Mouse (Mus musculus) CH12.LX (cell line): ENCODE measurements around the gene Tmem216.

ENCODE experiments used
- CHD1 ChIP-seq: IDR thresholded peaks from 2 replicates; pipeline ENCODE4 v1.6.1; 2012; ENCODE audit warnings: low read depth, low read length, improper control_type of control experiment, inconsistent platforms
- CTCF ChIP-seq, 2 experiments: IDR thresholded peaks in 1 of 2; conservative IDR thresholded peaks in 1 of 2; 2 replicates each; pipeline ENCODE4 v1.5.1; 2011 to 2012; ENCODE audit warnings: low read depth in 2 of 2, low read length in 2 of 2, improper control_type of control experiment in 1 of 2, inconsistent platforms in 1 of 2, mild to moderate bottlenecking in 1 of 2, moderate library complexity in 1 of 2
- ELF1 ChIP-seq: IDR thresholded peaks from 2 replicates; pipeline ENCODE4 v1.6.1; 2014; ENCODE audit warnings: low read depth, mild to moderate bottlenecking, inconsistent platforms, low read length, improper control_type of control experiment
- MAX ChIP-seq: IDR thresholded peaks from 2 replicates; pipeline ENCODE4 v1.6.1; 2011; ENCODE audit warnings: low read length, improper control_type of control experiment
- MEF2A ChIP-seq: IDR thresholded peaks from 2 replicates; pipeline ENCODE4 v1.6.1; 2014; ENCODE audit warnings: low read depth, mild to moderate bottlenecking, inconsistent platforms, low read length, improper control_type of control experiment, borderline replicate concordance
- MXI1 ChIP-seq: IDR thresholded peaks from 2 replicates; pipeline ENCODE4 v1.6.1; 2011; ENCODE audit warnings: mild to moderate bottlenecking, low read depth, low read length, improper control_type of control experiment
- NRF1 ChIP-seq: IDR thresholded peaks from 2 replicates; pipeline ENCODE4 v1.6.1; 2014; ENCODE audit warnings: low read depth, mild to moderate bottlenecking, inconsistent platforms, low read length, improper control_type of control experiment, moderate library complexity
- POLR2A ChIP-seq: IDR thresholded peaks from 2 replicates; pipeline ENCODE4 v1.6.1; 2011; ENCODE audit warnings: low read depth, mild to moderate bottlenecking, improper control_type of control experiment, low read length
- SMC3 ChIP-seq: IDR thresholded peaks from 2 replicates; pipeline ENCODE4 v1.6.1; 2011; ENCODE audit warnings: low read depth, low read length, improper control_type of control experiment
- ZNF384 ChIP-seq: IDR thresholded peaks from 2 replicates; pipeline ENCODE4 v1.6.1; 2012; ENCODE audit warnings: low read depth, low read length, improper control_type of control experiment, inconsistent platforms

GRCm38 (mm10) chr19:10562351-10562750 is 6.3 kb upstream of the Tmem216 start:
- TF ChIP-seq CTCF (conservative IDR thresholded peaks at IDR 0.05 in 1 of 2, IDR thresholded peaks at IDR 0.05 in 1 of 2; ENCODE audit: low read depth in 2 of 2, low read length in 2 of 2) (no peak), MEF2A (no peak), CHD1 (no peak), MAX (no peak), POLR2A (no peak), MXI1 (no peak), SMC3 (no peak), ELF1 (no peak), NRF1 (no peak), ZNF384 (no peak)
